Mouse (Mus musculus): ENCODE results near the gene Lrmp.
"Not testable (repeated sequence)": the region's sequence is repeated elsewhere in the genome, so short reads cannot be mapped to it uniquely, and the experiment has no call there.

The Lrmp gene

DNA sequence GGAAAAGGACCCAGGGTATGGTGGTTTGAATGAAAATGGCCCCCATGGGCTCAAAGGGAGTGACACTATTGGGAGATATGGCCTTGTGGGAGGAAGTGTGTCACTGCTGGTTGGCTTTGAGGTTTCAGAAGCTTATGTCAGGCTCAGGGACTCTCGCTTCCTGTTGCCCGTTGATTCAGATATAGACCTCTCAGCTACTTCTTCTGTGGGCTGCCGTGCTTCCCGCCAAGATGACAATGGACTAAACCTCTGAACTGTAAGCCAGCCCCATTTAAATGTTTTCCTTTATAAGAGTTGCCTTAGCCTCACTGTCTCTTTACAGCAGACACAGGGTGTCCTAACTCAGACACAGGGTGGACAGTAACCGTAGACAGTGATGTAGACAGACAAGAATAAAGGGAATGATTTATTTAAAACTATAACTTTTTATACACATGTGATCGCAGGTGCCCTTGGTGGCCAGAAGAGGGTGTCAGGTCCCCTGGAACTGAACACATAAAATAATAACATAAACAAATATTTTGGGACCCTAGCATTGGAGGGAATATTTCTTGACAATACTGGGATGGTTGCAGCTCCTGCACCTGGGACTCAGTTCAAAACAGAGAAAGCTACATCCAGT, at the start of gene Lrmp:
Gene Lrmp (plus strand): TSS at position 178 of the 622 bp plus-strand sequence.
- no peak for DNase-seq (ENCODE audit: low read depth, low spot score)

DNA sequence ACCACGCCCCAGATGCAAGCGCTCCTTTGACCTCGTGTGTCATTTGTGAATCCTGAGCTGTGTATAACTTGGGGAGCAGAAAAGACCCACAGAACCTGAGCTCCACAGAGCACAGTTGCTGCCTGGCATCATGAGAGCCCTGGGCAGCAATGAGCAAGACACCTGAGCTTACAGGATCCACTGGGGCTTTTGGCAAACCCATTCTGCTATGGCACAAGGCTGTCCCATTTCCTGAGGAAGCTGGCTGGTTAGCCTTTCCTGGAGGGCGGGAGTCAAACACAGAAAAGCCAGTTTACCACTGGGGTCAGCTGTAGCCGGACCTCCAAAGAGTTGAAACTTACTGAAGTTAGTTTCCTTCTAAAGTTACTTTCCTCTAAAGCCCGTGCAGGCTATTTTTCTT, 49.0 kb upstream of the Lrmp start:
- DNase-seq (ENCODE audit: low read depth, low spot score), result no peak

DNA sequence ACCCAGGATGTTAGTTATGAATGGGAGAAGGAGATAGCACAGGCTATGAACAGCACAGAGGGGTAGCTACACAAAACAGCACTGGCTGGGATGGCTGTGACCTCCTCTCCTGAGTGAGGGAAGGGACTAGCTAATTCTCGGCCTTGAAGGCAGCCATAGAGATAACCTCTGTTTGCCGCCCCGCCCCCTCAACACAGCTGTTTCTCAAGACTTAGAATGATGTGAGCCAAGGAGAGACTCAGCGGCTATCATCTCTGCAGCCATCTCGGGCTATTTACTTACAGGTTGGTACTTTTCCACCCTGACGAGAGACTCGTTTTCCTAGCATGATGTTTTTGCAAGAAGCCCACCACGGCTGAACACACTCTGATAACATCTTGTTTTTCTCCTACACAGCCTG, 47.8 kb upstream of the Lrmp start:
- DNase-seq (ENCODE audit: low read depth, low spot score), result no peak

DNA sequence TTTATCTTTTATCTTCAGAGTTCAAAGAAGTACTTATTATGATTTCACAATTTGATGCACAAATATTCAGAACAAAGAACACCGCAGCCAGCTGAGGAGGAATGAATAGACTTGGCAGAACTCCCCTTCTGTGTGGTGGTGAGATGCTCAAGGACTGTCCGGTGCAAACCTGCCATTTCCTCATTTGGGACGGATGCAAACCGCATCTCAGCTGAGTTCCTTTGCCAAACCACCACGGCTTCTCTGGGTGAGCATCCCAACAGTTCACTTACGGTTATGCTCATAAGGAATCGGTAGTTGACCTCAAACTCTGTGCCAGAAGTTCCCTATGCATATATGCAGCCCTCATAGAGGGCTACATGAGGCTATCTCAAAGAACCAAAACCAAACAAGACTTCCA, 46.1 kb upstream of the Lrmp start:
- DNase-seq (ENCODE audit: low read depth, low spot score), result no peak

DNA sequence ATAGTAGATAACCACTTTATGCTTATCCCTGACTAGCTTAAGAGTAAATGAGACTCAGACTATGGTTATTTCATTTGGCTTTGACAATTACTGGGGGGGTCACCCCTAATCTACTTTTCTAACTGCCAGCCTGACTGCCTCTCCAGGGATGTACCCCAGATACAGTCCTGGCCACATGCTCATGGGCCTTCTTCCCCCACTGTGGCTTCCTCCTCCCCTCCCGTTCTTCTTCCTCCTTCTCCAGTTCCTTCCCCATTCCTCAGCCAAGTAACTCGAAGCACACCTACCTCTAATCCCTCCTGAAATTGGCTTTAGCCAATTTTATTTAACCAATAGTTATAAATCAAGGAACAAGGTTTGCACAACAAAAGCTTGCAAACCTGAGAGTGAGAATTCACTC, 45.5 kb upstream of the Lrmp start:
- no peak for DNase-seq (ENCODE audit: low read depth, low spot score)

DNA sequence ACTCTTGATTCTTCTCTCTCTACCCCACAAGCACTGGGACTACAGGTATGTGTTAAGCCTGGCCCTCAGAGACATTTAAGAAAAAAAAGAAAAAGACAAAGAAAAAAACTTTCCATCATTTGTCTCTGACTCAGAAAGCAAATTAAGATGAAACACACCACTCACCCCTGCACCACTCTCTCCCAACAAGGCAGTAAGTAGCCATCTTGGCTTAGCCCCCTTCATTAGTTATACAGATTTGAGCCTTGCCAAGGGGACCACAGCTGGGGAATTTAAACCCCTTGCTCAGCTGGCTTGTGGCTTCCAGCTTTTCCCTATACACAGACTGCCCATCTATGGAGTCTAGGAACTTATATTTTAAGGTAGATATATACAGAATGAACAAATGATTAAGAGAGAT, 41.0 kb upstream of the Lrmp start:
- DNase-seq (ENCODE audit: low read depth, low spot score), result no peak

DNA sequence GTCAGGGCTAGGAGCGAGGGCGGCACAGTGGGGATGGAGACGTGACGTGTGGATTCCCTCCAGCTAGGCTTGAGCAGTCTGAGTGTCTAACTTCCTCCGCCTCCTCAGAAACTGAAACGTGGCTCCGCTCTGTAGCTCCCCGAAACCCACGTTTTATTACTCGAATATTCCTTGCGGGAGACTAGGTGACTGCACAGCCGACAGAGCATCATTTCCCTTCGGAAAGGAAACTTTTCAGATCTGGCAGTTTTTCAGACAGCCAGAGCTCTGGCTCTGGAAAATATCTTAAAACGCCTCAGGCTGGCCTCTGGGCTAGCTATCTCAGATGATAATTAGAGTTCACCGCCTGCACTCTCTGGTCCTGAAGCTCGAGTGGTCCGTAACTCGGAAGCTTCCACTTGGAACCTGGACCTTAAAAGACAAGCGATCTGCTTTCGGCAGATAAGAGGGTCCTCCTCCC, 40.3 kb upstream of the Lrmp start:
- DNase-seq (ENCODE audit: low read depth, low spot score), result no peak

DNA sequence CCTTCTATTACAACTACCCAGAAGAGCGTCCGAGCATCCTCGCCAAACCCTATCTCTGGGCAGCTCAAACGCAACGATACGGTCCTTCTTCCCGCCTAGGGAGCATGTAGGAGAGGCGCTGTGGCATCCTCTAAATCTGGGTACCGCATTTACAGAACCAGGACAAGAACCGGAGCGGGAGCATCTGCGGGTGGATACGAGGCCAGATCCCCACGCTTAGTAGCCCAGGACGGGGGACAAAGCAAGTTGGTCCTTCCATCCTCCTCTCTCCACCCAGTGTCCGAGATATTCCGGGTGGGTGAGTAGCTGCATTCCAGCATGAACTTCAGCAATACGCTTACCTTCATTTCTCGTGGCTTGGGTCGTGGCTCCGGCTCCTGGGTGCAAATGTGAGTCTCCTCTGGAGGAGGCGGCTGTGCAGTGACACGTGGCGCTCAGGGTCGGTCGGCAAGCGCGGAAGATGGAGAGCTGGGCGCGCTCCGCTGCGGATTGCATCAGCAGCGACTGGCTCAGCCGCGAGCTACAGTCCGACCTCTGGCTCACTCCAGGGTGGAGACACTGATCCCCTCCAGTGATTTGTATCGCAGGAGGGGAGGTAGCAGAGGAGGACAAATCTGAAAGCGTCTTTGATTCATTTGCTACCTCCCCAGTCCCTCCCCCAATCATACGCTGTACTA, 39.8 kb upstream of the Lrmp start, which contains the start of gene Bcat1:
Gene Bcat1 (minus strand): TSS at position 637 of the 677 bp plus-strand sequence.
- no peak for DNase-seq (ENCODE audit: low read depth, low spot score)

DNA sequence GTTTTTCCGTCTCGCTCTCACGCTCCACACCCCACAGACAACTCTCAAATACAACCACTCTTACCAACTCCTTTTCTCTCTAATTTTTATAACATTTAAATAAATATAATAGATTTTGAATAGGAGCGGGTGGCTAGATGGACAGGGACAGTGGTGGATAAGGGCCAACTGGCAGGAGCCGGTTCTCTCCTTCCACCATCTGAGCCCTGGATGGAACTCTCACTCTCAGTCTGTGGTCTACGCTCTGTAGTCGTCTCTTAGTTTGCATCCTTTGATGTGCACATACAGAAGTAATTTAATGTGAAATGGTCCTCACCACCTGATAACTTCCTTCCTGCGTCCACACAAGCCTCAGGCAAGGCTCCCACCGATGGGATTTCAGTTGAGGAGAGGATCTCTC, 39.2 kb upstream of the Lrmp start:
- no peak for DNase-seq (ENCODE audit: low read depth, low spot score)

DNA sequence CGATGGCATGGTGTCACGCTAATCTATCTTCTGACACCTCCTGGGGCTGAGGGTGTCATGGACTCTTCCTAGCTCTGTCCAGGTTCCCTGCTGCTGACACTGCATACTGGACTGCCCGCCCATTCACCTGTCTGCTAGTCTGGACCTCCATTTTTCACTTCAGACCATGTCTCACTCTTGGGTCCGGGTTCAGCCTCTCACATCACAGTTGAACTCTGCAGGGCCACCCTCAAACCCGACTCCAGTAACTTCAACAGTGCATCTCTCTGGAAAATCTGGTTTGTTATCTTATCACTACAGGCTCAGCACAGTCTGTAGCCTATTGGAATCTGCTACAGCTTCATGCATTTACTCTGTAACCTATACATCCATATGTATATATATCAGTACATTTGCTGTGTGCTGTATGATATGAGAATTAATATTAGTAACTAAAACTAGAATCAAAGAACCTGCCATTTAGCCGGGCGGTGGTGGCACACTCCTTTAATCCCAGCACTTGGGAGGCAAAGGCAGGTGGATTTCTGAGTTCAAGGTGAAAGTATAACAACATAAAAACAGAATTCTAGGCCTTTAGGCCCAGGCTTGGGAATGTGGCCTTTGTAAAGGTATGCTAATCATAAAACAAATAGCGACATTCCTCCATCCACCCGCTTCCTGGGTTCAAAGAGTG, 36.2 kb upstream of the Lrmp start:
- DNase-seq (ENCODE audit: low read depth, low spot score), result no peak

DNA sequence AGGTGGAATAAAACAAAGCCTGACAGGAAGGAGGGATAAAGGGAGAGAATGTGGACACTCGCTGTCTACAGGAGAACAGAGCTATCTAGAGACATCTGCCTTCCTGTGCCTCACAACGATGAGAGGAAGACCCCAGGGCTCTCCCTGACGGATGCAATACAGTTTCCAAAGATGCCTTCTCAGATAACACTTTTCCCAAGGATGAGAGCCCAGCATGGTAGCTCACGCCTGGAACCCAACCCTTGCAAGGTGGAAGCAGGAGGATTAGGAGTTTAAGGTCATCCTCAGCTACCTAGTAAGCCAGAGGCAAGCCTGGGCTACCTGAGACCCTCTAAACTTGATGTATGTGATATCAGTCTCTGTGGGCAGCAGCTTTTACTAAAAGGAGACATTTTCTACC, 33.7 kb upstream of the Lrmp start:
- no peak for DNase-seq (ENCODE audit: low read depth, low spot score)

DNA sequence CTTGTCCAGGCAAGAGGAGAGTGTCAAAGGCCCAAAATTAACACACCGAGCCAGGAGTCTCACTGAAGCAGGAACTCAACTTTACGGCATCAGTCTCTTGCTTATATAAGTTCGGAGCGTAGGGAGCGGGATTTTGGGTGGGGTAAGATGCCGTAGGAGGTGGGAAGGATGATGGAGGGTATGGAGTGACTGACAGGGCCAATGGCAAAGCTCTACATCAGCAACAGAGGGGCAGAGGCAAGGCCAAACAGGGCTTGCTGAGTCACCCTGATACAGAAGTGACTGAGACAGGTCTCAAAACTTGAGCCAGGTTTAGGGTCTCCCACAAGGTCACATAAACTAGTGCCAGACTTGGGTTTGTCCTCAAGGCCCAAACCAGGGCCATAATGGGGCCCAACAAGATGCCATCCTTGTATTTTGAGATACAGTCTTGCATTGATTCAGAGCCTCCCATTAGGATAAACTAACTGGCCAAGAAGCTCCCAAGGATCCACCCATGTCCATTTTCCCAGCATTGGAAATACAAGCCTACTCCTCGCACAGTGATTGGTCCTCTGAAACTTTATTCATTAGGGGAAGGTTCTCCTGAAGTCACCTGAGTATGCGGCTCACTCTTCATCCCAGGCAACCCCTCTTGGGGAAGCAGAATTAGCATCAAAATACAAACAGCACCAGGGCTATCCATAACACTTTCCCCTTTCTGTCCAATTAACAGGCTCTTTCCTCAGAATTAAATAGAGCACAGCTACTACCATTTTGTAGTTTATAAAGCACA, 30.9 kb upstream of the Lrmp start:
- no peak for DNase-seq (ENCODE audit: low read depth, low spot score)

DNA sequence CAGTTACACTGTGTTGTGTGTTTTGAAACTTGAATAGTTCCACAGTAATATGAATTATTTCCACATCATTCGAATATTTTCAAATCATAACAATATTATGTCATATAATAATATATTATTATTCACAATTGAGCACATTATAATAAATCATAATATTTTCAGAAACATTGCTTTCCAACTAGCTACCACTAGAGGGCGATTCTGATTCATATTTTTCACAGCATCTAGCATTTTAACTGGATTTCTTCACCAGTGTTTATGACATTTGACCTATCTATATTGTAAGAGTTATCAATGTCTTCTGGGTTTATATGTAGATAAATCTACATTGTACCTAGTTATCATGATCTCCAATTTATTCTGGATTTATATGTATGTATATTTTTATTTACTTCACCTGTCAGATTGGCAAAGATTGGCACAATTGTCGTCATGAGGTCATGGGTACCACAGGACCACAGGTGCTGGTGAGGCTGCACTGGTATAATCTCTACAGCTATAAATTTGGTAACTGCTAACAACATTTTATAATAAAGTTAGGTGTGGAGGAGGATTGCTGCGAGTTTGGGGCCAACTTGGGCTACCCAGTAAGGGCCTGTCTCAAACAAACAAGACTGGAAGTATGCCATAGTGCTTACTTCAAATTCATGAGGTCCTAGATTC, 26.9 kb upstream of the Lrmp start:
- DNase-seq (ENCODE audit: low read depth, low spot score), result no peak

DNA sequence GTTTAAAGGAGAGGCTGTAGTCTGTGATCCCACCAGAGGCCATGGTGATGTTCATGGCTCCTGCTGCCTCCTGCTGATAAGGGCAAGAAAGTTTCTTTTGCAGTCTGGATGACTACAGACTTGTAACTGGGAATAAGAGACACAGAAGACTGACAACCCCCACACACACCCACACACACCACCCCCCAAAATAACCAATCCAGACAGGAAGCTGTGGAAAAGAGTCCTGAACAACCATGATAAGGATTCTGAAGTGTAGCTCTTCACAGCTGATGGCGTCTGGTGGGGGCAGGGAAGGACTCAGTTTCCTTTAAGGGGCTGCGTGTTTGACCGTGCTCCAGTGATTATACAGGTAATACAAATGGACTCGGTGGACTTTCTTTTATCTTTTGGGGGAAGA, 26.1 kb upstream of the Lrmp start:
- DNase-seq (ENCODE audit: low read depth, low spot score), result no peak

DNA sequence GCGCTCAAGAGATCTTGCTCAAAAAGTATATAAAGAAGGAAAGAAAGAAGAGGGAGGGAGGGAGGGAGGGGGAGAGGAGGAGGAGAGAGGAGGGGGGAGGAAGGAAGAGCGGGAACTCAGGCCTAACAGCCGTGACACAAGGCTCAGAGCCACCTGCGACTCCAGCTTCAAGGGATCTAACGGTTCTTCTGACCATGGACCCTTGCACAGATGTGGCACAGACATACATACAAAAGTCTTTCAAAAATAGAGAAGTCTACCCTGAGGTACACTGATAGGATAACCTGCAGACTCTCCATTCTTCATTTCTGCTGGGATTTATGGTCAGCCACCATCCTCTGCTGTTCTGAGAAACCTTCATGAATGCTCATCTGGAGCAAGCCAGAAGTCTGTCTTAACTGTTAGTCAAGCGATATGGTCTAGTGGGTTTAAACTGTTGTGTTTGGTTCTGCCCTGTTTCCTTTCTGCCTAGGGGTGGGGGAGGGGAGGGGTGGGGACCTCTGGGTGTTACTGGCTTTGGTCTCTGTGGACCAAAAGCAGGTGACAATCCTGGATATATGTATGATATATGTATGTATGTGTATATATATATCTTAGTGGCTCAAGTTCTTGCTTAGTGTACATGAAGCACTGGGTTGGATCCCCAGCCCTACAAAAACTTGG, 25.1 kb upstream of the Lrmp start:
- no peak for DNase-seq (ENCODE audit: low read depth, low spot score)

DNA sequence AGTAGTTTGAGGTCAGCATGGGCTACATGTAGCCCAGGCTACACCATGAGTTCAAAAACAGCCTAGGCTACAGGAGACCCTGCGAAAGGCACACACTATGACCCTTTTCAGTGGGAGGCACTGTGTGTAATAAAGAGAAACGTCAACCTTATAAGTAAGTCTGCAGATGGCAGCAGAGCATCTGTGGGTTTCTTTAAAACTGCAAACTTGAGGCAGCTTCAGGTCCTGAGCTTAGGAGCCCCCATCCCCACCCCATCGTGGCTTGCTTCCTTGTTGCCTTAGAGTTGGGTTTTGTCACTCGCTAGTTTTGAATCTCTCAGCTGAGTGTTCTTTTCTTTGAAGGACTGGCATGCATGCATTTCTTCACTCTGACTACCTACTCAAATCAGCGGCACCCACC, 24.5 kb upstream of the Lrmp start:
- DNase-seq (ENCODE audit: low read depth, low spot score), result no peak

DNA sequence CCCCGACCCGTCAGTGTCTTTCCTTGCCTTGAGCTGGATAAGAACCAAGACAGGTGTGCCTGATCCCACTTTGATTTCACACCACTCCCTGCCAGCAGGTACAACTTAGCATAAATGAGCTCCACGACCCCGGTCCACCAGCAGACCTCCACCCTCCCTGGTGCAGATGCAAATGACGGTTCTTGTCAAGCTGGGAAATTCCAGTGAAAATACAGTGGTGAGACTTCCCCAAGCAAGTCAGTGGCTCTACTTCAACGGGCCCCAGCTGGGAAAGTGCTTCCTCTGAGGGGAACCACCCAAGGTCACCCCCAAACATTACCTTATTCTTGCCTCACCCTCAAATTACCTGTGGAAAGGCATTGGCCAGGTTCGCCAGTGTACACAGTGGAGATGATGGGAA, 23.5 kb upstream of the Lrmp start:
- DNase-seq (ENCODE audit: low read depth, low spot score), result no peak

DNA sequence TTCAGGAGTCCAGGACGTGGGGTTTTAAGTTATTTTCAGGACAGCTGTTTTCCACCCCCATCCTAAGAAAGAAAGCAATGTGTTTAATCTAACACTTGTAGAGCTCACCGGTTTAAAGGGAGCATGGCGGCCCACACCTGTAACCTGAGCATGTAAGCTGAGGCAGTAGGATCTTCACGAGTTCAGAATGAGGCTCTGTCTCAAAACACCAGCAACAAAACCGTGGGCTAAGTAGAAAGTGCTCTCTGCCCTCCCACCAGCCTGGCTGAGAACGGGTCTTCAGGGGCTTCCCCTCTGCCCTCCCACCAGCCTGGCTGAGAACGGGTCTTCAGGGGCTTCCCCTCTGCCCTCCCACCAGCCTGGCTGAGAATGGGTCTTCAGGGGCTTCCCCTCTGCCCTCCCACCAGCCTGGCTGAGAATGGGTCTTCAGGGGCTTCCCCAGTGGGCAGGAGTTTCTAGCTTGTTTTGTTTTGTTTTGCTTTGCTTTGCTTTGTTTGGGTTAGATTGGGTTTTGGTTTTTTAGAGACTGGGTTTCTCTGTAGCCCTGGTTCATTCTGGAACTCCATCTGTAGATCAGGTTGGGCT, 22.3 kb upstream of the Lrmp start:
- not testable (repeated sequence) for DNase-seq (ENCODE audit: low read depth, low spot score)

DNA sequence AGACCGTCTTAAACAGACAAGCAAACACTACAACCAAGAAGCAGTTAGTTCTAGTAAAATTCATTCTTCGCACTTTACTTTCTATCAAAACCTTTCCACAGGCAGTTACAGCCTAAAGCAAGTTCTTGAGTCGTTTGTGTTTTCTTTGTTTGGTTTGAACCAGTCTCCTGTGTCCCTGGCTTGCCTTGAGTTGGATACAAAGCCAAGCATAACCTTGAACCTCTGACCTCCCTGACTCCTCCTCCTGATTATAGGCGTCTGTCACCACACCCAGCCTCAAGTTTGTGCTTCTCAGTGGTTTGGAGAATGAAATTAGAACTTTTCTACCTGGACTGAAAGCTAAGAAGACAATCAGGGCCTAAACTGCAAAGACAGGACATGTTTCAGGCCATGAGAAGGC, 21.0 kb upstream of the Lrmp start:
- DNase-seq (ENCODE audit: low read depth, low spot score), result no peak

DNA sequence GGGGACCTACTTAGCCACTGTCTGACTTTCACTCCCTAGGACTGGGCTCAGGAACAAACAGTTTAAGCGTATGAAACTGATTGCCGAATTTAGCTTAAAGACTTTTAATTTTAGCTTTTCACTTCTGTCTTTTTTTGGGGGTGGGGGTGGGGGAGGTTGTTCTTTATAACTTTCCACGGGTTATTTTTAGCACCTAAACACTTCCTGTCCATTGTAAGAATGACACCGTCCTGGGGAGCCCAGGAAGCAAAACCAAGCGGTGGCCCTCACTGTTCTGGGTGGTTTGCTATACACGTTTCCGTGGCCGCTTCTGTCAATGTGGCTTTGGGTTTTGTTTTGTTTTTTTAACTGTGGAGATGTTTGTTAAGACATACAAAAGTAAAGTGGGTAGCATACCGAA, 14.5 kb upstream of the Lrmp start:
- DNase-seq (ENCODE audit: low read depth, low spot score), result no peak

Data from retina, adult 2 months (tissue).